Mouse (Mus musculus): ENCODE results near the gene Sema7a.
A peak's percentile ranks its signal among the peaks of the same experiment; 100 is the strongest.

The Sema7a gene

DNA sequence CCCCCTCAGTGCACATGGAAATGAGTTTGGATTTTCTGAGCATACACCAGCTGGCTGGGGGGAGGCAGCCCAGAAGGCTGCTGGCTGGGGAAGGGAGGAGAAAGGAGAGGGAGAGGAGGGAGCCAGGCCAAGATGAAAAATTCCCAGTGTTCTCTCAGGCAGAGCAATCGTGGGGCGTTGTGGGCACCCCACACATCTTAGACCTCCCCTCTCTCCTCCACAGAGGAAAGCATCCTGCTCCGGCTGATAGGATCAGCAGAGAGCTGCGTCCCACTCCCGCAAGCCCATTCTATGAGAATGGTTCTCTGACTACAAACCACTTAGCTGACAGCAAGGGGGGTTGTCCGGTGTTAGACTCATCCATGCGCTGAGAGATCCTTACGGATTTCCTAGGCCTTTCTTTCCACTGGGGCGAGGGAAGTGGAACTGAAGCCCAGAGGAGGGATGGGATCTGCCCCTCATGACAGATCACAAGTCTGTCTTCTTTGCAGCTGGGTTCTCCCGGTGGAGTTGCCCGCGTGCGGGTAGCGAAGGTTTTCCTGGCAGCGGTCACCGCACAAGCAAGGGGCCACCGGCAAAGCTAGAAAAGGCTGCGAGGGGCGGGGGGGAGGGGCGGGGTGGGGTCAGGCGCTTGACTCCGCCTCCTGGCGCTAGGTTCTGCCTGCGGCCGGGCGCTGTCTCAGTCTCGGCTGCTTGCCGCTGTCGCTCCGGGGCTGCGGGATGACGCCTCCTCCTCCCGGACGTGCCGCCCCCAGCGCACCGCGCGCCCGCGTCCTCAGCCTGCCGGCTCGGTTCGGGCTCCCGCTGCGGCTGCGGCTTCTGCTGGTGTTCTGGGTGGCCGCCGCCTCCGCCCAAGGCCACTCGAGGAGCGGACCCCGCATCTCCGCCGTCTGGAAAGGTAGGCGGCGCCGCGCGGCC, at the start of gene Sema7a:
Gene Sema7a, plus strand, starts transcription at position 682 of the 918 bp plus-strand sequence.
- peak; percentile 66 to 86 for DNase-seq

DNA sequence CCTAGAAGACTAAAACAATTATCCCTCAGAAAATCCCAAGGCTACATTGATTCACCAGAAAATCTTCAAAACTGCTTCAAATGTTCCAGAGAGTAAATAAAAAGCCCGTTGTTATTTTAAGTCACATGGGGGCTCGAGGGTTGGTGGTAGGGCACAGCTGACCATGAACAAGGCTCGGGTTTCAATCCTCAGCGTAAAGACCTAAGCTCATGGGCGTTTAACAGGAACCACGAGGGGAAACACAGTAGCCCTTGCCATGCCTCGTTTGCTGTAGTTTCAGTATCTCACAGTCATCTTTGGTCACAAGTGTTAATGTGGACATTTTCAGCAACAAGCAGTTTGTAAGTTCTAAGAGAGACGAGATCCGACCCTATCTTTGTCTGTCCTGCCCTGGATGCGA, 39.4 kb upstream of the Sema7a start:
- no peak for DNase-seq

- no peak for DNase-seq
Observed at GRCm38 (mm10) chr9:57901197-57901596, 38.7 kb upstream of the Sema7a start.

DNA sequence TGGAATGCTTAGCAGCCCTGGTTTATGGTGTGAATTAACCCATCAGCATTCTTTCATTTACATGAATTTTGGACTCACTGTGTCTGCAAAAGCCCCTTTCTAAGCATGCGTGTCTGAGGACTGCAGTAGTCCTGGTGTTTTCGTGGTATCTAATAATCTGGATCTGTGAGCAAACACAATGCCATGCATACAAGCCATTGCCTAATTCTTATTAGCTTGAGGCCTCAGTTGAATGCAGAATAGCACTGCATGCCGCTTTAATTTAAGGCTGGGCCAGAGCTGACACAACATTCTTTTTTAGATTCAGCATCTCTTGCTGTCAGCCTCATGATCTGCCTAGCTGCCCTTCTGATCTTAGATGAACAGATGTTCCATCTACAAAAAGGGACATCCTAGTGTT, 38.3 kb upstream of the Sema7a start:
- no peak for DNase-seq

DNA sequence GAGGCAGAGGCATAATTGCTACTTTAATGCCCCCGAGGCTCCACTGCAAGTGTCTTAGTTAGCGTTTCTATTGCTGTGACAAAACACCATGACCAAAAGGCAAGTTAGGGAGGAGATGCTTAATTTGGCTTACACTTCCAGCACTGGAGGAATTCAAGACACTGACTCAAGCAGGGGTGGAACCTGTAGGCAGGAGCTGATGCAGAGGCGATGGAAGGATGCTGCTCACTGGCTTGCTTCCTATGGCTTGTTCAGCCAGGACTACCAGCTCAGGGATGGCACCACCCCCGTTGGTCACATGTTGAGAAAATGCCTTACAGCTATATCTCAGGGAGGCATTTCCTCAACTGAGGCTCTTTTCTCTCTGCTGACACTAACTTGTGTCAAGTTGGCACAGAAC, 37.8 kb upstream of the Sema7a start:
- no peak for DNase-seq

DNA sequence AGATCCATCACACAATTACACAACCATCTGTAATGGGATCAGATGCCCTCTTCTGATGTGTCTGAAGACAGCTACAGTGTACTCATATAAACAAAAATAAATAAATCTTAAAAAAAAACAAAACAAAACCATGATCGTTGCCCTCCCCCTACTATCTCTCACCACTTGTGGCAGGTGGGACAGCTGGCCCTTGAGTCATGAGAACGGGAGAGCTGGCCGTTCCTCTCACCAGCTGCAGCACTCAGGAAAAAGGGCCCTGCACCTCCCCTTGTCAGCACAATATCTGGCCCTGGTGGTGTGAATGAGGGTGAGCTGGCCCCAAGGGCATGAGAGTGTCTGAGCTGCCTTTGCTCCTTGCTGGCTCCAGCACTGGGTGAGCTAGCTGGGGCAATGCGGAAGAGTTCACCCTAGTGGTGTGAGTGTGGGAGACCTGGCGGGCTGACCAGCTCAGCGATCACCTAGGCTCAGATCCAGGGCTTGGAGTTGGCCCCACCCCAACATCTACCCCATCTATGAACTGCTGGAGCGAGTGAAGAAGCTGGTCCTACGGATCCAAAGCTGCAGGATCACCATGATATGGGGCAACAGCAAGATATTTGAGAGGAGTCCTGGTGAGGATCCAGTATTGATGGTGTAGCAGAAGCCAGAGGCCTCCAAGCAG, 36.2 kb upstream of the Sema7a start:
- DNase-seq: no peak

DNA sequence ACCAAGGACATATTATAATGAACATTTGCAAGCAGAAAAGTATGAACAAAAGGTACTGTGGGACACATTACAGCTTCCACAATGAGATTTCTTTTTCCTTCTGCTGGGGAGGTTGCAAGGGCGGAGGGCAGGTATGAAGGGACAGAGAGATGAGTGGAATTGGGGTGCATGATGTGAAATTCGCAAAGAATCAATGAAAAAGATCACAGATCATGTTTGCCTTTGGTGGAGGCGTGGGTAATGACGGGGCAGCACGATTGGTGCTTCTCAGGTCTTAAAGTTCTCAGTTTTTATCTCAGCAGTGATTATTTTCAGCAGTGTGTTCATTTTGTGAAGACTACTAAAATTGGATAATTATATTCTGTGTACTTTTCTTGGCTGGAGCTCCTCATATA, 35.7 kb upstream of the Sema7a start:
- no peak for DNase-seq

- DNase-seq: no peak
Observed at GRCm38 (mm10) chr9:57907206-57907605, 32.7 kb upstream of the Sema7a start.

- DNase-seq: peak; percentile 95 to 96
Observed at GRCm38 (mm10) chr9:57910254-57911160, 29.4 kb upstream of the Sema7a start, which contains the start of gene Ubl7. TSS of gene Ubl7 (plus strand) at chr9:57910979.

- DNase-seq: no peak
Observed at GRCm38 (mm10) chr9:57912571-57912970, 27.3 kb upstream of the Sema7a start.

DNA sequence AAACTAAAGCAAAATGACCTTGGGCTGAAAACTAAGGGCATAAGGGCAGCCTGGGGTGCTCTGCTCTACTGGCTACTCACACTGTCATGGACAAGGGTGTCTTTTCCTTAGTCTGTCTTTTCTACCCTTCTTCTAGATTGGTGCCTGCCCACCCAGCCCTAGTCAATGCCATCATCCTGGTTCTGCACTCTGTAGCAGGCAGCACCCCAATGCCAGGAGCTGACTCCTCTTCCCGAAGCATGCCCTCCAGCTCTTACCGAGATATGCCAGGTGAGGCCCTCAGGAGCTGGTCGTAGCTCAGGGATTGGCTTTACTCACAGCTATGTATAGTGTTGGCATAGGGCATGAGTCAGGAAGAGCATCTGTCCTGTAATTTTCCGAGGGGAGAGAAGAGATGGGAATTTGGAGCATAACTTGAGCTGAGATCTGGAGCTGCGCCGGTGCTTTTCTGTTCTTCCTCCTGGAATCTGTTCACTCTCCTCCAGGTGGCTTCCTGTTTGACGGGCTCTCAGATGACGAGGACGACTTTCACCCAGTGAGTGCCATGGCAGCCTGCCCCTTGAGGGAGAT, 18.3 kb upstream of the Sema7a start:
- no peak for DNase-seq

GRCm38 (mm10) chr9:57922381-57922780, 17.5 kb upstream of the Sema7a start:
- DNase-seq: no peak

DNA sequence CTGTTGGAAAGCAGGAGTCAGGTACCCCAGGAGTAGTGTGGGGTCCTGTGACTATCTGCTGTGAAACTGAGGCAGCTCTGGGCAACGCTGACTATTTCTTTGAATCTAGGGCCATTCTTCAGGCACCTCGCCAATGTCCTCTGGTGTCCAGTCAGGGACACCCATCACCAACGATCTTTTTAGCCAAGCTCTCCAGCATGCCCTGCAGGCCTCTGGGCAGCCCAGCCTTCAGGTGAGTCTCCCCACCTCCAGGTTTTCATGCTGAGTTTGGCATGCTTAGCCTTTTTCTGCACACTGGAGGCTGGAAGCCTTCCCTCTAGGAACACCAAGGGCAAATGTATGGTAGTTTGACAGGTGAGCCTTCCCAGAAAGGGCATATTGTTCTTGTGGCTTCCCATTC, 16.9 kb upstream of the Sema7a start:
- DNase-seq: no peak

DNA sequence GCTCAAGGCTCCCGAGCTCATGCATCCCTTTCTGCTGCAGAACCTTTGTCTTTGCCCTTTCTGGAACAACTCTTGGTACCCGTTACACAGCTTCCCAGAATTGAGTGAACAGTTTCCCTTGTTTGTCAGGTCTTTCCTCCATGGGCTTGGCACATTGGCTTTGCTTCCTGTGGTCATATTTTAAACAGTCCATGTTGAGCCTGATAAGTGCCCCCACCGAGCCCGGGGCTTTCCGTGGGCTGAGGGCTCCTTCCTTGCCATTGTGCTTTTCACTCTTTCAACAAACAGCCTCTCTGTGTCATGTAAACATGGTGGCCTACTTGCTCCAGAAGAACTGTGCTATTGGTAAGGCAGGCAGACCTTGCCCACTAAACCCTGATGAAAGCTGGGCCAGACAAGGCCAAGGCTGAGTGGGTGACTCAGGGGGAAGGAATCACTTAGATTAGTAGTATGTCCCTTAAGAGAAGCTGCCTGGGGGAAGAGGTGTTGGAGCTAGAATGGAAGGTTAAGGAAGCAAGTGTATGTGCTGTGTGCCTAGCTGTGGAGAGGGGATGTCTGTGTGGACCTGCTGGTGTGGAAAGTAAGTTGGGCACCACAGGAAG, 8.6 kb upstream of the Sema7a start:
- DNase-seq: no peak

- DNase-seq: no peak
Observed at GRCm38 (mm10) chr9:57932253-57932652, 7.7 kb upstream of the Sema7a start.

DNA sequence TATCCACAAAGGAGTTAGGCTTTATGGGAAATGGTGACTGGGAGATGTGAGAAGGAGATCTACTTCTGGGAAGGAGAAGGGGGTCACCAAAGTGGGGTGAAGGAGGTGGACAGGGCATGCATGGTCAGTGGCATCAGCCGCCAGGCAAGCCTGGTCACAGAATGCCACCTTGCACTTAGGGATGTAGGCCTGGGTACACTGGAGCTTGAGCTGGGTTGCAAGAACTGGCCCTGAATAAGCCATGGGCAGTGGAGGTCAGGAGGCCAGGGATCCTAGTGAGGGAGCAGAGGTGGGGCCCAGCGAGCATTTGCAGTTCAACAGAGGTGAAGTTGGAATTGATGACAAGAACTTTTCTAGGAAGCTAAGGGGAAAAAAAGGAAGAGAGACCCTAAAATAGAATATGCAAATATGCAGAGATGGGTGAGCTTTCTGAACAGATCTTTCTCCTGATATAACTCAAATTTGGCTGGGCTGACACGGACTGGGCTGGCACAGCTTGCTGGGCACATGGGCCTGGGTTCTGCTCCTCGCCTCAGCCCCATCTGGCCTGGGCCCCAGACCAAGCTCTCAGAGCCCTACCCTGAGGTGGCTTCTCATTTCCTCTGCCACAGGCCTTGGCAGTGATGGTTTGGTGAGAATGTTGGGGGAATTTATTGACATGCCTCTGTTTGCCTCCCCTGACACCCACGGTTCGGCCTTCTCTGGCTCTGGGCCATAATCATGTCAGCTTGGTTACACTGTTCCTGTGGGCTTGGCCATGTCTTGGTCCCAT, 6.9 kb upstream of the Sema7a start:
- no peak for DNase-seq

- peak; percentile 88 to 95 for DNase-seq
Observed at GRCm38 (mm10) chr9:57935683-57936437, 4.1 kb upstream of the Sema7a start.

- DNase-seq: no peak
Observed at GRCm38 (mm10) chr9:57937171-57937570, 2.7 kb upstream of the Sema7a start.

DNA sequence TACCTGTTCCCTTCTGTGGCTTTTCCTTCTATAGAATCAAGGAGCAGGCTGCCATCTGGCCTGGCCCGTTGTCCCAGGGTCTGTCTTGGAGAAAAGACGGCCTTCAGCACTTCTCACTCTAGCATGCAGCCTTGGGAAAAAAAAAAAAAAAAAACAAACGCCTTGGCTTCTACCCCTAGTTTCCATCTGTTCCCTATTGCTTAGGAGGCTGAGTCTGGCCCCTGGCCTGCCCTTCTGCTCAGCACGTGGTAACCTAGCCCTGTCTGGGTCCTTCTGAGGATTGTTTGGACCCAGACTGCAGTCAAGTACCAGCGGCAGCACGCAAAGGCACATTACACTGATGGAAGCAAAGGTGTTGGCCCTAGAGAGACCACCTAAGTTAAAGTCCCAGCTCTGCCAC, 2.3 kb upstream of the Sema7a start:
- DNase-seq: no peak

DNA sequence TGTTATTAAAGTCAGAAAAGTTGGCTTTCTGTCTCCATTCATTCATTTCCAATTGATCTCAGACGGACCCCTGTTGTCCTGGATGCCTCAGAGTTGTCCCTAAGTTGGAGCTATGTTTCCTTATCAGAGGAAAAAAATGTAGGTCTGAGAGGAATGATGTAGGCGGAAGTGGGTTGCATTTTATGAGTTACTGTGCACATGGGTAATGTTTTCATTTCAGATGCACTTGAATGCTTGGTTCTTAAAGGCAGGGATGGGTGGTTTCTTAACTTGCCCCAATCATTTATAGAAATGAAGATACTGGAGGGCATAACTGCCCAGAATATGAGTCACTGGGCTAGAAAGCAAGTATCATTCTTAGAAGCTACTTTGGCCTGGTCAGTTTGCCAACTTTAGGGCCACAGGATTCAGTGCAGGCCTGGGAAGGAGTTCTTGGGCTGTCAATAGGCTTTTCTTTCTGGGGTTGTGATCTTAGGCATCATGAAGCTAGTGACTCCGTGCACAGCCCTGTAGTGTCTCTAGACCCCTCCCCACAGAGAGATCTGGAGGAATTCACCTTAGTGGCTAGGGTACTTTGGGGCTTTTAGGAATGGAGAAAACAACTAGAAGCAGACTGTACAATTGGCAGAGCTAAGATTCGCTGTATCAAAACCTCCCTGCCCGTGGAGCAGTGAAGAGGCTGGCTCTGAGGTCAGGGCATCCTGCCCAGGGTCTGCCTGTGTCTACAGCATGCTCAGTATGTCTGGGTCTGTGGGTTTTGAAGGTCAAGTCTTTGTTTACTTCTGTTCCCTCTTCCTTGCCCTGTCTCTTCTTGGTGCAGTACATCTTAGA, 1.5 kb upstream of the Sema7a start:
- no peak for DNase-seq

All from kidney, postnatal 36 days (tissue).